Mouse (Mus musculus) liver, embryonic 15.5 days (tissue): Measurements from ENCODE around the gene Ccdc189. TPM values are rescaled to one million over a fixed set of nuclear protein-coding genes. Genes with fewer than 3 reads are reported as not detected.

Experiments used
- ATAC-seq: fragments of 200-750 bp; cut with Nextera tagmentation; 2 replicates; pipeline ENCODE4 v1.8.0; 2017; ENCODE audit warnings: moderate number of reproducible peaks, mild to moderate bottlenecking, moderate library complexity; ENCODE audit not compliant: insufficient read depth
- H3K27ac ChIP-seq: fragments of 300-500 bp; sonication (generic); replicated peaks from 2 replicates; pipeline ENCODE4 v1.5.1; 2015; ENCODE audit warnings: mild to moderate bottlenecking, inconsistent platforms
- H3K27me3 ChIP-seq: fragments of 300-500 bp; sonication (generic); 2 replicates; pipeline ENCODE4 v1.6.1; 2015; ENCODE audit warnings: mild to moderate bottlenecking, inconsistent platforms
- H3K36me3 ChIP-seq: fragments of 300-500 bp; sonication (generic); replicated peaks from 2 replicates; pipeline ENCODE4 v1.6.1; 2015; ENCODE audit warnings: moderate library complexity, mild to moderate bottlenecking, inconsistent platforms
- H3K4me1 ChIP-seq: fragments of 300-500 bp; sonication (generic); replicated peaks from 2 replicates; pipeline ENCODE4 v1.6.1; 2015; ENCODE audit warnings: inconsistent platforms
- H3K4me2 ChIP-seq: fragments of 300-500 bp; sonication (generic); 2 replicates; pipeline ENCODE4 v1.6.1; 2015; ENCODE audit warnings: moderate library complexity, mild to moderate bottlenecking, inconsistent platforms
- H3K4me3 ChIP-seq: fragments of 300-500 bp; sonication (generic); replicated peaks from 2 replicates; pipeline ENCODE4 v1.5.1; 2015; ENCODE audit warnings: mild to moderate bottlenecking, inconsistent platforms
- H3K9ac ChIP-seq: fragments of 300-500 bp; sonication (generic); 2 replicates; pipeline ENCODE4 v1.6.1; 2015; ENCODE audit warnings: moderate library complexity, mild to moderate bottlenecking, inconsistent platforms
- H3K9me3 ChIP-seq: fragments of 300-500 bp; sonication (generic); replicated peaks from 2 replicates; pipeline ENCODE4 v1.6.1; 2016; ENCODE audit warnings: inconsistent platforms
- WGBS: fragments of 180-500 bp; shearing (Covaris S2); methylation state at CpG from one replicate; pipeline ENCODE4 v1.1.7; 2015; ENCODE audit warnings: mixed read lengths; ENCODE audit not compliant: insufficient replicate concordance; 5-methylcytosine and 5-hydroxymethylcytosine counted together
- polyA plus RNA-seq: library from polyadenylated mRNA; unstranded; fragments of >200 nt; fragmentation: Nextera tagmentation; extraction: Ambion mirVana; gene quantifications from 2 replicates; pipeline ENCODE4 v1.2.1, GENCODE M21; 2015

The Ccdc189 gene
- polyA plus RNA-seq, 1 experiment from 2014 or later, result 8.3 TPM

- Histone ChIP-seq H3K36me3 (peaks cover 100% of the 10 kb centered on the region), H3K9me3 (no peaks in the 10 kb centered on the region), H3K27ac (no peak overlapping the region), H3K4me1 (no peaks in the 10 kb centered on the region), H3K4me3 (no peak overlapping the region), H3K4me2 (no peak overlapping the region), H3K9ac (no peak overlapping the region), H3K27me3 (no peaks in the 10 kb centered on the region)
- WGBS, result 89% methylated on average over 17 of the region's 17 CpGs
- ATAC-seq, result no peak
Measured at GRCm38 (mm10) chr7:127596747-127597146, 8.4 kb upstream of the Ccdc189 start.

- peaks cover 82% of the 10 kb centered on the region for H3K36me3 ChIP-seq
Measured at GRCm38 (mm10) chr7:127592575-127592974, 4.2 kb upstream of the Ccdc189 start.

GRCm38 (mm10) chr7:127591108-127591507 is 2.7 kb upstream of the Ccdc189 start:
- H3K4me1 ChIP-seq, result peaks cover 40% of the 10 kb centered on the region
- H3K4me2 ChIP-seq, result no peak overlapping the region
- no peaks in the 10 kb centered on the region for H3K9me3 ChIP-seq
- H3K9ac ChIP-seq, result no peak overlapping the region
- no peak overlapping the region for H3K4me3 ChIP-seq
- peaks cover 67% of the 10 kb centered on the region for H3K36me3 ChIP-seq
- ATAC-seq, result no peak
- no peak overlapping the region for H3K27ac ChIP-seq
- 88% methylated on average over 10 of the region's 10 CpGs for WGBS
- H3K27me3 ChIP-seq, result no peaks in the 10 kb centered on the region

More at GRCm38 (mm10) chr7:127592575-127592974, 4.2 kb upstream of the Ccdc189 start:
- WGBS, result 84% methylated on average over 14 of the region's 14 CpGs
- H3K27me3 ChIP-seq, result no peaks in the 10 kb centered on the region
- H3K9me3 ChIP-seq, result no peaks in the 10 kb centered on the region
- H3K4me1 ChIP-seq, result peaks cover 25% of the 10 kb centered on the region
- no peak for ATAC-seq
- H3K9ac ChIP-seq, result no peak overlapping the region
- no peak overlapping the region for H3K27ac ChIP-seq
- H3K4me2 ChIP-seq, result no peak overlapping the region
- no peak overlapping the region for H3K4me3 ChIP-seq

GRCm38 (mm10) chr7:127589637-127590036 is 1.2 kb upstream of the Ccdc189 start:
- Histone ChIP-seq H3K4me2 (peak overlapping the region; percentile 98), H3K27ac (0 out of 2 replicates have a peak overlapping the region, but pooled peaks have one; percentile 85), H3K4me3 (peak overlapping the region; percentile 89), H3K27me3 (no peaks in the 10 kb centered on the region), H3K9me3 (no peaks in the 10 kb centered on the region), H3K36me3 (peaks cover 55% of the 10 kb centered on the region), H3K4me1 (peaks cover 51% of the 10 kb centered on the region), H3K9ac (0 out of 2 replicates have a peak overlapping the region, but pooled peaks have one; percentile 87)
- ATAC-seq, result no peak
- 89% methylated on average over 9 of the region's 9 CpGs for WGBS

GRCm38 (mm10) chr7:127588901-127589300 is 506 bp upstream of the Ccdc189 start:
- Histone ChIP-seq H3K9ac (peak overlapping the region; percentile 87), H3K4me1 (peaks cover 51% of the 10 kb centered on the region), H3K36me3 (peaks cover 55% of the 10 kb centered on the region), H3K4me3 (peak overlapping the region; percentile 89), H3K27me3 (no peaks in the 10 kb centered on the region), H3K27ac (peak overlapping the region; percentile 85), H3K9me3 (no peaks in the 10 kb centered on the region), H3K4me2 (peak overlapping the region; percentile 98)
- 3% methylated on average over 29 of the region's 29 CpGs for WGBS
- ATAC-seq, result peak; percentile 11

- H3K4me3 ChIP-seq, result peak overlapping the region; percentile 89
Measured at GRCm38 (mm10) chr7:127587196-127587595, 1.2 kb downstream of the Ccdc189 start.

GRCm38 (mm10) chr7:127586149-127586548 is 2.2 kb downstream of the Ccdc189 start:
- WGBS, result 34% methylated on average over 6 of the region's 6 CpGs
- peak overlapping the region; percentile 35; the same call in 1 of the 2 replicates for H3K9ac ChIP-seq

More at GRCm38 (mm10) chr7:127587196-127587595, 1.2 kb downstream of the Ccdc189 start:
- H3K27me3 ChIP-seq, result no peaks in the 10 kb centered on the region
- H3K4me2 ChIP-seq, result peak overlapping the region; percentile 98
- no peak for ATAC-seq
- no peaks in the 10 kb centered on the region for H3K9me3 ChIP-seq
- 66% methylated on average over 5 of the region's 5 CpGs for WGBS
- H3K9ac ChIP-seq, result peak overlapping the region; percentile 56
- H3K27ac ChIP-seq, result peak overlapping the region; percentile 85
- H3K4me1 ChIP-seq, result peaks cover 51% of the 10 kb centered on the region
- H3K36me3 ChIP-seq, result peaks cover 55% of the 10 kb centered on the region

GRCm38 (mm10) chr7:127585031-127585430 is 3.4 kb downstream of the Ccdc189 start:
- WGBS, result 81% methylated on average over 7 of the region's 7 CpGs
- Histone ChIP-seq H3K4me1 (peaks cover 44% of the 10 kb centered on the region), H3K4me2 (no peak overlapping the region), H3K36me3 (peaks cover 55% of the 10 kb centered on the region), H3K9me3 (no peaks in the 10 kb centered on the region), H3K27ac (0 out of 2 replicates have a peak overlapping the region, but pooled peaks have one; percentile 85), H3K4me3 (no peak overlapping the region), H3K27me3 (no peaks in the 10 kb centered on the region), H3K9ac (no peak overlapping the region)
- ATAC-seq, result no peak

More at GRCm38 (mm10) chr7:127586149-127586548, 2.2 kb downstream of the Ccdc189 start:
- Histone ChIP-seq H3K4me3 (0 out of 2 replicates have a peak overlapping the region, but pooled peaks have one; percentile 0), H3K36me3 (peaks cover 55% of the 10 kb centered on the region), H3K27me3 (no peaks in the 10 kb centered on the region), H3K4me1 (peaks cover 51% of the 10 kb centered on the region), H3K4me2 (peak overlapping the region; percentile 98), H3K27ac (peak overlapping the region; percentile 85), H3K9me3 (no peaks in the 10 kb centered on the region)
- ATAC-seq, result peak; percentile 43

GRCm38 (mm10) chr7:127583260-127583659 is 5.1 kb downstream of the Ccdc189 start:
- H3K36me3 ChIP-seq, result peaks cover 63% of the 10 kb centered on the region
- no peak overlapping the region for H3K9ac ChIP-seq
- no peaks in the 10 kb centered on the region for H3K9me3 ChIP-seq
- peaks cover 33% of the 10 kb centered on the region for H3K4me1 ChIP-seq
- no peak for ATAC-seq
- no peaks in the 10 kb centered on the region for H3K27me3 ChIP-seq
- H3K4me3 ChIP-seq, result no peak overlapping the region
- H3K27ac ChIP-seq, result no peak overlapping the region
- H3K4me2 ChIP-seq, result no peak overlapping the region
- 81% methylated on average over 6 of the region's 6 CpGs for WGBS

GRCm38 (mm10) chr7:127574115-127574514 is 14.3 kb downstream of the Ccdc189 start:
- Histone ChIP-seq H3K4me2 (peak overlapping the region; percentile 92), H3K27me3 (no peaks in the 10 kb centered on the region), H3K4me3 (peak overlapping the region; percentile 86), H3K36me3 (peaks cover 21% of the 10 kb centered on the region), H3K9ac (peak overlapping the region; percentile 88), H3K4me1 (peaks cover 28% of the 10 kb centered on the region), H3K9me3 (no peaks in the 10 kb centered on the region), H3K27ac (0 out of 2 replicates have a peak overlapping the region, but pooled peaks have one; percentile 38)
- 11% methylated on average over 7 of the region's 7 CpGs for WGBS
- no peak for ATAC-seq

- no peaks in the 10 kb centered on the region for H3K9me3 ChIP-seq
- WGBS, result 0% methylated on average over 23 of the region's 28 CpGs
- H3K4me2 ChIP-seq, result peak overlapping the region; percentile 92
- peaks cover 28% of the 10 kb centered on the region for H3K4me1 ChIP-seq
- H3K9ac ChIP-seq, result peak overlapping the region; percentile 88
- ATAC-seq, result peak; percentile 37
- no peaks in the 10 kb centered on the region for H3K27me3 ChIP-seq
- peak overlapping the region; percentile 76 for H3K27ac ChIP-seq
- H3K36me3 ChIP-seq, result peaks cover 22% of the 10 kb centered on the region
- peak overlapping the region; percentile 86 for H3K4me3 ChIP-seq
Measured at GRCm38 (mm10) chr7:127573503-127574008, 14.8 kb downstream of the Ccdc189 start.
